Mouse (Mus musculus): ENCODE measurements around the gene Tmc4.

Tmc4 gene

DNA sequence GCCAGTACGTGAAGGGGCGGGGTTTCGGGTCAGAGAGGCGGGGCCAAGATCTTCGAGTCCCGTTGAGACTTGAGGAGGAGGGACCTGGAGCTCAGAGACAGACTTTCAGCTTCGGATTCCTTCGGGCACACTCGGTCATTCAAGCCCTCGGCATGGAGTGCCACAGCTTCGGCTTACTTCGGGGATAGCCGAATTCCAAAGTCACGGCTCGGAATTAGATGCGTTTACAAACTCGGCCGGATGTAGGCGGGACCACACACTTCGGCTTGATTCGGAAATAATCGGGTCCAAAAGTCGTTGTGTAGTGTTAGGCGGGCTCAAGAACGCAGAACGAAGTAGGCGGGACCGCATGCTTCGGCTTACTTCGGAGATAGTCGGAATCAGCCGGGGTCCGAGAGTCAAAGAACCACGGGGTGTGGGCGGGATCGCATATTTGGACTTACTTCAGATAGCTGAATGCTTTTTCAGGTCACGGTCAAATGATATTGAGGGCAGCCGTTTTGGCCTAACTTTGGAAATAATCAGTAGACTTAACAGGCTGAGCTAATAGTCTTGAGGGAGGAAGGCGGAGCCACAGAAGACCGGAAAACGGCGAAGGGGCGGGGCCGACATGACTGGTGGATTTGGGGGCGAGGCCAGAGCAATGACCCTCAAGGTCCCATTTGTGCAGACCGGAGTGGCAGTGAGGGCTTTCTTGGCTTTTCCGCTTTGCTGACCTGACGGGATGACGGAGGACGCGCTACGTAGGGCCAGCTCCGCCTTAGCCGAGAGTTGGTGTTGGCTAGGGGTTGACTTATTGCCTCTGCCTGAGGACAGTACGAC is 15.8 kb upstream of the Tmc4 start, which contains the start of gene Mboat7:
Mboat7 (minus strand) TSS at position 537 of the 822 bp plus-strand sequence.
- DNase-seq (ENCODE audit: inconsistent ontology term): peak; percentile 96

DNA sequence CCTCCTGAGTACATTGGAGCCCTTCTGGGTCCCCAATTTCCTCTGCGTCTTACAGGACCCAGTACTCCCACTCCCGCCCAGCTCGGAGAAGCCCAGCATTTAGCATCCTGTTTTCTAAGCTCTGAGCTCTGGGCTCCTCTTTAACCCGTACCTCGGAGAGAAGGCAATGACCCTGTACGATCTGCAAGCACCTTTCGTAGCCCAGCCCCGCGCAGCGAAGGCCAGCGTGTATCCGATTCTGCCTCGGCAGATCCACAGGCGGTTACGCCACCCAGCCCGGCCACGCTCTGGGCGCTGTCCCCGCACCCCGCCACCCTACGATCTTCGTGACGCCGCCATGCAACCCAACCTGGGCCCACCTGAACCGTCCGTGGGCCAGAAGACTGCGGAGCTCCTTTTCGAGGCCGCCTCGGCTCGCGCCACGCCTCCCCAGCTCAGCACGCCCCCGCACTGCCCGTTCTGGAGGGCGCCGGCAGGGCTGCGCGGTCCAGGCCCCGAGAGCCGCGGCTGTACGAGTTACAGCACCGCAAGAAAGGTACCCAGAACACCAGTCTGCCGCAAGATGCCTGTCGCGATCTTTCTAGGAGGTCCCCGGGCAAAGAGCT is 15.1 kb upstream of the Tmc4 start, which contains the start of gene Tsen34:
Tsen34 (plus strand) TSS at position 482 of the 605 bp plus-strand sequence.
- DNase-seq (ENCODE audit: inconsistent ontology term): no peak

DNA sequence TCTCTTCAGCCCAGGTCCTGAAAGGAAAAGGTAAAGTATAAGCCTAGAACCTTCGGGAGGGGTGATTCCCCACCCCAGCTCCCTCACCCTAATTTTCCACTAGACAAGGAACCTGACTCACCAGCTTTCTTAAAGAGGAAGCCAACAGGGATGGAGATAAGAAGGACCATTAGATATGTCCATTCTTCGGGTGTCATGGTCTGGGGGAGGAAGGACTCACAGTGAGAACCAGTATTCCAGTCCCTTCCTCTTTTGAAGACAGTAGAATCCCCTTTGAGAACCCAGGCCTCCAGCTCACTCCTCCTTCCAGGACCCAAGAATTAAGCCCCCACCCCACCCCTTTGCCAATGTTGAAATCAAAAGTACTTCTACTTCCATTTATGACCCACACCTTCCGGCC is 14.6 kb upstream of the Tmc4 start:
- no peak for DNase-seq (ENCODE audit: inconsistent ontology term)

DNA sequence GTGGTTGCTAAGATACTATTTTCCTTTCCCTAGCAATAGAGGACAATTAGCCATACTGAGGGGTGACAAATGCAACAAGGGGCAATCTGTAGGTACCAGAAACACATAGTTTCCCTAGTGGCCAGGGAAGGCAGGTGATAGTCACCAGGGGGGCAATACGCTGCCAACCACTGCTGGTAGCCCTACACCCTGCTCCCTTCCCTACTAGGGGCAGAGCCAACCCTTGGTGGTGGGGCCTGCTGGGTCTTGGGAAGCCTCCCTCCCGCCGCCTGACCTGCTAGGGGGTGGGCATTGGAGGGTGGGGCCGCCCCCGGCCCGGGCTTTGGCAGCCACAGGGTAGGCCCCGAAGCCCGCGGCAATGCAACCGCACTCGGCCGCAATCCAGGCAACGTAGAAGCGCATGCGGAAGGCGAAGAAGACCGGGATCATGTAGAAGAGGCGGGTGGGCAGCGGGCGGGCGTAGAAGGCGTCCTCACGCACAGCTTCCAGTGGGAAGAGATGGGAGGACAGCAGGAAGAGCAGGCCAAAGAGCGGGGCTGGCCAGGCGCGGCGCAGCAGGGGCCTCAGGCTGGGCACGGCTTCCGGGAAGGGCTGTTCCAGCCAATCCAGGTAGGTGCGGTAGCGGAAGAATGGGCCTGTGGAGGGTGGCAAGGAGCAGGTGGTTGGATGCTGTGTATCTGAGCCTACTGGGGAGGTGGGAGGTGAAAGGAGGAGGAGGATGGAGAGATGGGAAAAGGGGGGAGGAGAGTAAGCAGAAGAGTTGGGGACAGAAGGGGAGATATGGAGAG is 8.2 kb upstream of the Tmc4 start:
- DNase-seq (ENCODE audit: inconsistent ontology term): no peak

DNA sequence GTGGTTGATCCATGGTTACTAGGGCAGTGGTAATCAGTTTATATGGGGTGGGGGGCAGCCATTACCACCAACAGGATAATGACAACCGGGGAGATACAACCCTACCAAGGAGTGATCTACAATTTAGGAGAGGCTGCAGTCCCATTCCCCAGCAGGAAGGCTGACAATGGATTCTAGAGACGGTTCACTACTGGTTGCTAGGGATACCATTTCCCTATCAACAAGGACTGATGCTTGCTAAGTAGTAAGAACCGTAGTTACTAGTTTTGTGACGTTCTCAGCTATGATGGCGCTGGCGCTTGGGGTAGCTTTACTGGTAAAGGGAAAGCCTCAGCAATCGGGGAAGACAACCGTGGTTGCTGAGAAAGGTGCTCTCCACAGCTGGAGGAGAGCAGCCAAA is 7.3 kb upstream of the Tmc4 start:
- DNase-seq (ENCODE audit: inconsistent ontology term): no peak

DNA sequence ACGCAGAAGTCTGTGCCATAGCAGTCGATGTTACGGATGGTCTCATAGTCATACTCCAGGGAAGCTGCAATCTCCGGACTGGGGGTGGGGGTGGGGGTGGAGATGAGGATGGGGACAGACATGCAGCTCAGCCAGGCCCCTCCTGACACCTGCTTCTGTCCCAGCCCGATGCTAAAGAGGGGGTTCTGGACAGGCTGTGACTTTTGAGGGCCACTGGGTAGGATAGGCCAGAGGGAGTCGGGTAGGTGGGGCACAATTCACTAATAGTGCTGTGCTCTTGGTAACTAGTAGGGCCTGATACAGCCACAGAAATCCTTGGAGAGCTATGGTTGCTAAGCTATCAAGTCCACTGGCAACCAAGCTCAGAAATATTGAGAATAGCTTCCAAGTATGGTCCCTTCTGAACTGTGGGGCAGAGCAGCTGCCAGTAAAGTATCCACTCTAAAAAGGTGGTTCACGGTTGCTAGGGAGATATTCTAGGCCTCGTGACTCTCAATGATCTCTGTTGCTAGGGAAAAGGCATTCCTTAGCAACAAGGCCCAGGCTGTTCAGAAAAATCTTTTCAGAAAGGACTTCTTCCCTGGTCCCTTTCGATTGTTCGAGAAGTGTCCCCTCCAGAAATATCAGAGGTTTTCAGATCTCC is 6.7 kb upstream of the Tmc4 start:
- DNase-seq (ENCODE audit: inconsistent ontology term): no peak

DNA sequence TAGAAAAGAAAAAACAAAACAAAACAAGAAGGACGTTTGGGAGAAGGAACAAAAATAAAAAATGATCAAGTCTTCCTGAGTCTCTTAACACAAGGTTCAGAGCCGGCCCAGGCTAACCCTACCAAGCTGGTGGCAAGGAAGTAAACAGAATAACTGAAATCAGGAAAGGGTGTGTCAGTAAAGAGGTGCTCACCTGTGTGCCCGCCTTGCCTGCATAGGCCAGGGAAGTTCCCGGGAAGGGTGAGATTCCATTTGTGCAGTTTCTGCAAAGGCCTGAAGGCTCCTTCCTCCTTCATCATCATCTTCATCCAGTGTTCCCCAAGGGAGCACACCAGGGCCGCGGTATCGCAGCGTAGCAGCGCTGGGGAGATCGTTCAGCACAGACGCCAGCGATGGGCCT is 982 bp downstream of the Tmc4 start:
- no peak for DNase-seq (ENCODE audit: inconsistent ontology term)

DNA sequence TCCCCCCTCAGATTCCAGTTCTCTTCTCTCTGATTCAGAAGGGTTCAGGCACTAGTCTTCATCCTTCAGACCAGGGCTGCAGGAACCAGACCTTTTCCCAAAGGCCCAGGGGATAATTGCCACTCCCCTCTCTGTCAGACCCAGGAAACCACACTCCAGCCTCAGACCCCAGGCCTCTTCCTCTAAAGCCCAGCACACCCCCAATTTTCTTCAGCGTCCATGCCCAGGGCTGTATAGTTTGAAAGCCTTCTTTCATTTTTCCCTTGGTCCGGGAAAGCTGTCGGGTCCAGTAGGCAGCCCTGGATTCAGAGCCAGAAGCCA is 2.2 kb downstream of the Tmc4 start:
- DNase-seq (ENCODE audit: inconsistent ontology term): no peak

DNA sequence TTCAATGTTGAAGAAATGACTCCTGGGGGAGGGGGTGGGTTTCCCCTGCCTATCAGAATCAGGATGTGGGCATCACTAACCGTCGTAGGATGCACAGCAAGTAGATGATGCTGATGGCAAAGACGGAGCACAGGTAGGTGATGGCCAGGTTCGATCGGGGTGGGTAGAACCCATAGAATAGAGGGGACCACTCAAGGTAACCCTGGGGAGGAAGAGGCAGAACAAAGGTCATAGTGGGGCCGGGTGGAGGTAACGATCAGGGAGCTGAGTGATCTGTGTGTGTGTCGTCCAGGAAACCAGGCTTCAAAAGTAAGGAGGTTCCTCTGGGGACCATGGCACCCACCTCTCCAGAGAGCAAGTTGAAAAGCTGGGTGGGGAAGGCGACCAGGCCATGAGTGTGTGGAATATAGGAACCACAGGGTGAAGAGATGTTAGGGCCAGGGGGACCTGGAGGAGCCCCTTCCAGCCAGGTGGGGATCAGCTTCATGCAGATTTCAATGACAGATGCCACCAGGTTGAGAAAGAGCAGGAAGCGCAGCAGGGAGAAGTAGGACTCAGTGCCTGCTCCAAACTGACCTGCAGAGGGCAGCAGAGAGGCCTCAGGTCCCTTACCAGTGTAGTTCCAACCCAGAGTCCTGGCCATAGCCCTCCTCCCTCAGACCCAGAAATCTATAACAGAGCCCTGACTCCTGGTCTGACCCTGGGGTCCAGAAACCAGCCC is 2.7 kb downstream of the Tmc4 start:
- DNase-seq (ENCODE audit: inconsistent ontology term): peak; percentile 36

DNA sequence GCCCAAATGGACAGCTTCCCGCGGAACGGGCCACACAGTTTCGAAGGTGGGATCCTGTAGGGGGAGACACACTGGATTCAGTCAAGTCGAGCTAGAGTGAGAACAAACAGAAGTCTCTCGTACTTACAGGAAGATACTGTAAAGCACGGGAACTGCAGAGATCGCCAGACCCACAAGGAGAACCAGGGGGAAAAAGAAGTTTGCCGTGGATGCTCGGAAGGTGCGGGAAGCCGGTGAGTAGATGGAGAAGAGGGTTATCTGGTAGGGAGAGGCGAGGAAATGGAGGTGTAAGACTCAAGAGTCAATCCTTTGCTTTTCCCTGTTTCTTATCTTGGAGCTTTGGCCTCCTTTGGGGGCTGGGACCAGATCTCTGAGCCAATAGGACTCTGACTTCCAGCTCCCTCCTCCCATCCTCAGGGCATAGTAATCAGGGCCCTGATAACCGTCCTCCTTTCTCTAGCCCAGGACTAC is 10.4 kb downstream of the Tmc4 start:
- DNase-seq (ENCODE audit: inconsistent ontology term): no peak

DNA sequence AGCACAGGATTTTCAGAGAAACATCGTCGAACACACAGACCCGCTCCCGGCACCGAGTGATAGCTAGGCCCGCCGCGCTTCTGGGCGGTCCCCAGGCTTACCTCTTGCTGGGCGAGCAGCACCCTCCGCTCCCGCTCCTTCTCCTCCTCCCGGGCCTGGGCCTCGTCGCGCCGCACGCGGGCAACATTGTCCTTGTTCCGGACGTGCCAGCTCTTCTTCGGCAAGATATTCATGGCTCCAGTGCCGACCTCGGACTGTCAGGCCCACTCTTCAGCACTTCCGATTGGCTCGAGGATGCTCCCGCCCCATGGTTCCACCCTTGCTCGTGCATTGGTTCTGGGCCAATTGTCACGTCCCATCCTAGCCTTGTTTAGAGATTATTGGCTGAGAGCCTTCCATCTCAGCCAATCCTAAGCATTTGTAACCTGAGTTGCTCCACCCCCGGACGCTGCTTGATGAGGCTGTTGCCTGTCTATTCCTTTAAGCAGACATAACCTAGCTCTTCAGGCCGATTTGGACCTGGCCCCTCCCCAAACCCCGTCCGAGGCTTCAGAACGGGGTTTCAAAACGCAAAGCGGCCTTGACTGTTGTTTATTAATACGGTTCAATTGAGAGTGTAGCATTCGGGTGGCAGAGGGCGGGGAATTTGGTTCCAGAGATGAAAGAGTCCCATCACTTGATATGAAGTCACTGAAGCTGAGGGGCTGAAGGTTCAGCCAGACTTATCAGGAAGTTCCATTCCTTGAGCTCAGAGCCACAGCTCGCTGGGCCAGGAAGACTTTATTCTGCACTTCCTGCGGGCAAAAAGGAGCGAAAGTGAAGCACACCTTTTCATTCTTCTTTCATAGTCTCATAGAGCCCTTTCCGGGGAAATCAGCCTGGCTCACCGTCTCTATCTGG is 11.9 kb downstream of the Tmc4 start, which contains the start of gene Leng1:
Leng1 (minus strand) TSS at position 626 of the 900 bp plus-strand sequence.
- DNase-seq (ENCODE audit: inconsistent ontology term): peak; percentile 98

DNA sequence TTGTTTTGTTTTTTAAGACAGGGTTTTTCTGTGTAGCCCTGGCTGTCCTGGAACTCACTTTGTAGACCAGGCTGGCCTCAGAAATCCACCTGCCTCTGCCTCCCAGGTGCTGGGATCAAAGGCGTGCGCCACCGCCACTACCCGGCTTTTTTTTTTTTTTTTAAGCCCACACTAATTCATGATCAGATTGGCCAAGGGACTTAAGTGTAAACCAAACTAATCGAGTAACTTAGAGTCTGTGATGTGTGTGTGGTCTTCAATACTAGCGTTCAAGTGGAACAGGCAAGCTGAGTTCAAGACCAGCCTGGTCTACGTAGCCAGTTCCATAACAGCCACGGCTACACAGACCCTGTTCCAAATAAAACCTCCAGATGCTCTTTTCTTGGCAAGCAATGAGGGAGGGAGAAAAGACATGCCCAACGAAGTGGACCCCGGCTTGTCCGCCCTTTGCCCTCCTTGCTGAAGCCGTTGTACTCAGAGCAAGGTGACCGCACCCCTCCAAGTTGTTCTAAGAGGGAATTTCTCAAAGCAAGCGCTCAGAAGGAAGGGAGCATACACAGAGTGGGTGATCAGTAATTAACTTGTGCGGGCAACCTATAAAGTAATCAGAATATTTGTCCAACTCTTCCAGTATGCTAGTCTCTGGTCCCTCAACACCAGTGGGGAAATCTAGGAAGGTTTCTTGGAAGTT is 12.7 kb downstream of the Tmc4 start:
- DNase-seq (ENCODE audit: inconsistent ontology term): no peak

DNA sequence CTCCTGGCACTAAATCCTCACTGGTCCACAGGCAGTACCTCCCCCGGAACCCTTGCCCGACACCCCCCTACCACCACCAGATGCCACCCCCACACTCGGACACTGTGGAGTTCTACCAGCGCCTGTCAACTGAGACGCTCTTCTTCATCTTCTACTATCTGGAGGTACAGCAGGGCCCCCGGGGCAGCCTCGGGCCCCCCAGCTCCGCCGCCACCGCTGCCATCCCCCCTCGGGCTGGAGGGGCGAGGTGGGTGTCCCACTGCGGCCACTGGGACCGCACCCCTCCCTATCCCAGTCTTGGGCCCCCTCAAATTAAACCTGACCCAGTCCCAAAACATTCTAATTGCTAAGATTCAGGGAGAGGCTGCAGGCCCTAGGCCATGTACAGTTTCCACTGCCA is 18.8 kb downstream of the Tmc4 start:
- no peak for DNase-seq (ENCODE audit: inconsistent ontology term)

DNA sequence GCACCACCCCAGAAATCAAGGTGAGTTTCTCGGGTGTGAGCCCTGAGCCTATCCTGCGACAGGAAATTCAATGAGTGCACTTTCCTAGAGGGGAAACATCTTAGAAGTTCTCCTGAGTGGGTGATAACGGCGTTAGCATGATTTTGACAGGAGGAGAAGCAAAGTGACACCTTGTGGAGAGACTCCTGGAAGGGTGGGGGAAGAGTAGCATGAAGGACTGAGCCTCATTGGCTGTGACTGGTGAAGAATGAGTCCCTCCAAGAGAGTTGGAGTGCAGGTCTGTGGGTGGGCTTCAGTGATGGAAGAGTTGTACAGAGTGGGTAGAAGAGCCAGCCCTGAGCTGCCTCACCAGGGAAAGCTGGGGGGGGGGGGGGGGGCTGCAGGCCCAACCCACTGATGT is 20.4 kb downstream of the Tmc4 start:
- DNase-seq (ENCODE audit: inconsistent ontology term): no peak

DNA sequence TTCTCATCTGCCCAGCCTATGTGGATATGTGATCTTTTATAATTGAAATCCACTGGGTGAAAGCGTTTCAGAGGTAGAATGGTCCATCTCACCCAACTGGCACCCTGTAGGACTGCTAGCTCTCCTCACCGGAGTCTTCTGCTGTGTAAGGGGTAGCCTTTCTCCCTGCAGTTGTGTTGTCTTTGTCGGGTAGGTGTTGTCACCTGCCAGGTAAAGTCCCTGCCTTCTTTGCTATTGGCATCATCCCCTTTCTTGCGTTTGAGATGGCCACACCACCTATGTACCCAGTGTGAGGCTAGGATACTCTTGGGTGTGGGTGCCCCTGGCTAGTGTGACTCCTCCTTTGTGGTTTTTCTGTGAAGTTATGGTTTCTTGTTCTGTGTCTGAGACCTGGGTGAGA is 30.7 kb downstream of the Tmc4 start:
- no peak for DNase-seq (ENCODE audit: inconsistent ontology term)

DNA sequence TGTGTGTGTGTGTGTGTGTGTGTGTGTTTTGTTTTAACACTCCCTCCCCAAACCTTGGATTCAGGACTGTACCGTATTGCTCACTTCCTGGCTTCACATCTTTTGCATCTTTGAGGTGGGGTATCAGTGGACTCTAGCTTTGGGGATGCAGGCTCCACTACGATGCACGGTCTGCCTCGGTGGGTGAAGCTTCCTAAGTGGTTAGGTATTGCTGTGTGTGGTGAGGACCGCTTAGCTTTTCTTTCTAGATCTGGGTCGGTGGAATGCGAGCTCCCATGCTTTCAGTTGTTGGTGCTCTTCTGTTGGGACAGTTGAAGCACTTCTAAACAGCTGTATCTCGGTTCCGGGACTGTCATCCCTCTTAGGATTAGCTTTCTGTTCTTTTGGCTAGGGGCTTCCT is 31.2 kb downstream of the Tmc4 start:
- peak; percentile 31 for DNase-seq (ENCODE audit: inconsistent ontology term)

DNA sequence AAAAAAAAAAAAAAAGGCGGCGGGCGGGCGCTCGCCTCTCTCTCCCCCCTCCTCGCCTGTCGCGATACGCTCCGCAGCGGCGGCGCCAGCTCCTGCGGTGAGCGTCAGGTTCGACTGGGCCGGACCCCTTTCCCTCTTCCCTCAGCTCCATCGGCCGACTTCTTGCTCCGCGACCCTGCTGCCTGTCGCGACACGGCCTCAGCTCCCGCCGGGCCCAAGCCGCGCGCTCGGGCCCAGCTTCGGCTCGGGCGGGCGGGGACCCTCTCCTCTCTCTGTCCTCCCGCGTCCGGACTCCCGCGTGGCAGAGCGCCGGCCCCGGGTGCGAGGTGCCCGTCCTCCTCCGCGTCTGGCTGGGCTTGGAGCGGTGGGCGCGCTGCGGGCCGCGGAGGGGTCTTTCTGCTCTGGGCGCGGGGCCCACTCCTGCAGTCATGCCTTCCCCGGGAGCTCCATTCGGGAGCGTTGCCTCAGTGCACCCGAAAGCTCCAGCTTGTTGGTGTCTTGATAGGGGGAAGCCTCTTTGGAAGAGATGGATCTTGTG is 31.8 kb downstream of the Tmc4 start:
- DNase-seq (ENCODE audit: inconsistent ontology term): no peak

DNA sequence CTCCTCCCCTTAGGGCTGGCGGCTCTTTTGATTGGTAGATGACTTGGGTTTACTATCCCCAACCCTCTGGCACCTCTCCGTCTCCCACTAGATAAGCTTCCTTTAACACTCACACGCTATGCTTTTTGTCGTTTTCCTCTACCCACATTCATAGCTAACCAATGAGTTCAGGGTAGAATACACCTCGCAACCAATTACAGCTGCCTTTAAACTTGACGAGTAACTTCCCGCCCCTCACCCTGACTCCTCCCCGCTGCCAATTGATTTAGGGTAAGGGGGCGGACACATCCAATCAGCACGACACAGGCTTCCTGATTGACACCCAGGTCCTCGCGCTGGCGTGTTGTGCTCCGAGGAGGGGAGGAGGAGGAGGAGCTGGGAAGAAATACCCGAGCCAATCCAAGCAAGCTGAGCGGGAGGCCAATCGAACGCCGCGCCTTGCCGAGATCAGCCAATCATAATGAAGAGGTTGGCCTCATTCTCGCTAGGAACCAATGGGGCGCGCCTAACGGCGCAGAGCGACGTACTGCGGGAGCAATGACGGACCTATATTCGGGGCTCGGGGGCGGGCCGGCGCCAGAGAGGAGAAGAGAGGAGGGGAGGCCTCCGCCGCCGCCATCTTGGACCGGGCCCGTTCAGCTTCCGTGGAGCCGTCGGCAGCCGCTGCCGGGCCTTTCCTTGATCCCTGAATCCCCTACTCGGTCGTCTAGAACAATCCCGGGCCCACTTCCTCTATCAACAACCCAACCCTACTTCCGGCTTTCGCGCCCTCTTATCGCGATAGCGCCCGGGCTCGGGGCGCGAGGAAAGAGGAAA is 32.5 kb downstream of the Tmc4 start, which contains the start of gene Cnot3:
Cnot3 (plus strand) TSS at position 597 of the 816 bp plus-strand sequence.
- DNase-seq (ENCODE audit: inconsistent ontology term): peak; percentile 100

DNA sequence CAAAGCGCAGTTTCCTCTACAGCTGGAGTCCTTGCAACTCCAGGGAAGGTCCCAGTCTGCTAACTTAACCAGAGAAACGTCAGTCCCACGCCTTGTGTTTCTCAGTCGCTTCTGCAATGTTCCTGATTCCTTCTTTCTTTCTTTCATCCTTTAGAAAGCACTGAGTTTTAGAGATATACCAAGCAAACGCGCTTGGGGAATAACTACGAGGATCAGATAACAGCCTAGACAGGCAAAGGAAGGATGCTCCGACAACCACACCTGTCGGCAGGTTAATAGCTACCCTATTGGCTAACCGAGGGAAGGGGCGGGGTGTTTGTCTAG is 33.0 kb downstream of the Tmc4 start:
- DNase-seq (ENCODE audit: inconsistent ontology term): no peak
